Mouse (Mus musculus) embryo, embryonic 9.5 days (tissue): ENCODE measurements around the gene Gm20716.
"Not testable (repeated sequence)": the region's sequence is repeated elsewhere in the genome, so short reads cannot be mapped to it uniquely, and the experiment has no call there.

ENCODE experiments used
- DNase-seq: peaks from one replicate; pipeline ENCODE4 v3.0.0-alpha.2; 2017; ENCODE audit errors: extremely low spot score

The Gm20716 gene

DNA sequence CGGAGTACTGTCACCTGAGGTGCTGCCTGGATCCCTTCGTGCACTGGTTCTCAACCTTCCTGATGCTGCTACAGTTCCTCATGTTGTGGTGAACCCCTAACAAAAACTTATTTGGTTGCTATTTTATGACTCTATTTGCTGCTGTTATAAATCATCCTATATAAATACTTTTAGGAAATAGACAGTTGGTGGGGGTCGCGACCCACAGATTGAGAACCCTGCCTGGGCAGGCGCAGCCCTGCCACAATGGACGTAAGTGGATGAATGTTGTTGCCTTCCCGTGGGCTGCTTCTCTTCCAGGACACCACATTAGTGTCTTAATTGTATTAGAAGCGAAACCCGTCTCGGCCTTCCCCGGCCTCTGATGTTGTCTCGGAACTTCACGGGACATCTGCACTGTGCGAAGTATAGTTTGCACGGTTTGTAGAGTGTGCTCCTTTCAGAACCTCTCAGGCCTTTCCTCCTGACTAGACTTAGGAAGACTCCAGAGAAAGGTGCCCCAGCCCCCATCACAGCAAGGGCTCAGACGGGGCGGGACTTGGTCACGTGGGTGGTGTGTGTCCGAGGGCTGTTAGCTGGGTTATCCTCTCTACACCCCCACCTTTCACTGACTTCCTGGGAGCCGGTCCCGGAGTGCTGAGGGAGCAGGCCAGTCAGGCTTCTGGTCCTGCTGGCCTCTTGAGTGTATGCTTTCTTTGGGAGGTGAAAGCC is 63.3 kb downstream of the Gm20716 start:
- DNase-seq: no peak

DNA sequence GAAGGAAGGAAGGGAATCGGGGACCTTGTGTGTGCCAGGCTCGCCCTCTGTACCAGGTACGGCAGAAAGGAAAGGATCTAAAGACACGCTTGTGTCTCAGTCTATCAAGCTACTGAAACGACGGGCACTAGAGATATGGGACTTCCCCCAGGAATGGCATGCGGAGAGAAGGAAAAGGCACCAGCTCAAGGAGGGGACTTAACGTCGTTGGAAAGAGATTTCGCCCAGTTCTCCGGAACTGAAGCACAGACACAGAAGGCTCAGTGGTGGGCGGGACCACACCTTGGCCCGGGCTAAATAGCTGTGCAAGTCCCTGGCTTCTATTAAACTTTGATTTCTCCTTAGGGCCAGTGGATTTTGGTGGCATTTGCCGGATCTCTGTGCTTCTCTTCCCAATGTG is 68.2 kb downstream of the Gm20716 start:
- no peak for DNase-seq

DNA sequence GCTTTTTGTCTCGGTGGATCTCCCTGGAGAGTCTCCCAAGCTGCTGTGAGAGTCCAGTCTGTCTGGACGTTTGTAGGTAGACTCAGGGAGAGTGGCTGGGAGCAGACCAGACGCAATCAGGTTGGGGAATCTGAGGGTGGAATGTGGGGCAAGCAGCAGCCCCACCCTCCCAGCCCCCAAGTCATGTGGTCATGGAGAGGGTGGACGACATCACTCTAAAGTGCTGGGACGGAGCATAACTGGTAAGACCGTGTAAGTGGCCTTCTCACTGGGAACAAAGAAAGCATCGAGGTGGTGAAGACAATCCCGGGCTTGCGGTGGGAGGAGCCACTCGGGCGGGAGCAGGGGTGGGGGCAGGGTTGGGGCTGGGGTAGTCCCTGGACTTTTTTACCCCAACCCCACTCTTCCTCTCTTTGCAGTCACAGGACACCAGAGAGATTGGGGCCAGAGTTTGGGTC is 68.6 kb downstream of the Gm20716 start:
- peak; percentile 51 for DNase-seq

DNA sequence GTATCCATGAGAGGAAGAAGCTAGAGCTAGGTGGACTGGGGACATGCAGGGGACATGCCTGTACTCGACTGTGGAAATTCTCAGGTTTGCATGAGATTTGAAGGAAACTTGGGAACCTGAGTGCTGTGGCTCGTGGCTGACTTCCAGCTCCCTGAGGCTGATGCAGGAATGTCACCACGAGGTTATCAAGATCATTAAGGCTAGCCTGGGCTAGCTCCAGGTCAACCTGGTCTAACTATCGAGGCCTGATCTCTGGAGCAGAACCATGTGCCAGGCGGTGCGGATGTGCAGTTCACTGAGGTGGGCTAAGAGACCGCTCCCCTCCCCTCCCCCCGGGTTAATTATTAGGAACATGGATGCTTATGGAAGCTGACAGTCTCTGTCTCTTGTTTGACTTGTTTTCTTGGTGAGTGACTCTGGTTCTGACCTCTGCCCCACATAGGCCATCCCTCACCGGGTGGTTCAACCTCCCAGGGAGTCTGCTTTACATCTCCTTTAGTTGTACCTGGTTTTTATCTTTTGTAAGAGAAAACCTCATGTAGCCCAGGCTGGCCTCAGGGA is 69.7 kb downstream of the Gm20716 start:
- DNase-seq: no peak

DNA sequence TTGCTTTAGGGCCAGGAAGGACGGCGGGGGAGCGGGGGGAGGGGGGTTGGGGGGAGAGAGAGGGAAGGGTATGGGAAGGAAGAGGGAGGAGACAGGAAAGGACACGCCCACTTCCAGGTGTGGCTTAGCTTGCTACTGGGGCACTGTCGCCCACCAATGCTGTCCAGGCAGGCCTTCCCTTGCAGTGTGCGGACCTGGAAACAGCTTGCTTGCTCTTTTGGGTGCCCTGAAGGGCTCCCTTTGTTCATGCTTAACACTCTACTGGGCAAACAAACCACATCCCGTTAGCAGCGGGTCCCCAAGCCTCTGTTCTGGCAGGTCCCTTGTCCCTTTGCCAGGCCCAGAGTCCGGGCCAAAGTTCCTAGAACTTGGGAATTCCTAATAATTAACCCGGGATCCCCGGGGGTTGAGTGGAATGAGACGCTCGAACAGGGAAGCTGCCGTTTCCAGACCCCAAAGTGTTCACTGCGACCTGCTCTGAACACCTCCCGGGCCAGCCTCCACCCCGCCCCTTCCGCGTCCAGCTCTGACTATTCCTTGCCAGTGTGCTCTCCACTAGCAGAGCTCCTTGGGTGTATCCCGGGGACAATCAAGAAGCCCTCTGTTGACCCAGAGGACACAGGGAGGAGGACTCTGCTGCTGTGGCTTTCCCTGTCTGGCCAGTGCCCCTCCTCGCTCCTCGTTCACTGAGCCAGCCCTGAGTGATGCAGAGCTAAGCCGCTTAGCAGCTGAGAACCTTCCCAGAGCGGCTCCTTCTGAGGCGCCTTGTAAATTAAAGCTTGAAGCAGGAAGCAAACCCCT is 71.1 kb downstream of the Gm20716 start:
- DNase-seq: peak; percentile 65

DNA sequence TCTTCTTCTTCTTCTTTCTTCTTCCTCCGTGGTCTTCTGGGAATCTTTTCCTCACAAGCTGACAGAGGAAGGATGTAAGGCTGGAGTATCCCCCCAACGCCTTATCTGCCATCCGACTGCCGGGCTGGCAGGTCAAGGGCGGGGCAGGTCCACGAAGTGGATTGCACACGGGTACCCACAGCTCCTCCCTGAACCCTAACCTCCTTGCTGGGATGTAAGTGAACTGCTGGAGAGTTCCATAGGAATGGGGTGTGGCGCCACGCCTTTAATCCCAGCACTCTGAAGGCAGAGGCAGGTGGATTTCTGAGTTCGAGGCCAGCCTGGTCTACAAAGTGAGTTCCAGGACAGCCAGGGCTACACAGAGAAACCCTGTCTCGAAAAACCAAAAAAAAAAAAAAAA is 72.2 kb downstream of the Gm20716 start:
- DNase-seq: not testable (repeated sequence)

DNA sequence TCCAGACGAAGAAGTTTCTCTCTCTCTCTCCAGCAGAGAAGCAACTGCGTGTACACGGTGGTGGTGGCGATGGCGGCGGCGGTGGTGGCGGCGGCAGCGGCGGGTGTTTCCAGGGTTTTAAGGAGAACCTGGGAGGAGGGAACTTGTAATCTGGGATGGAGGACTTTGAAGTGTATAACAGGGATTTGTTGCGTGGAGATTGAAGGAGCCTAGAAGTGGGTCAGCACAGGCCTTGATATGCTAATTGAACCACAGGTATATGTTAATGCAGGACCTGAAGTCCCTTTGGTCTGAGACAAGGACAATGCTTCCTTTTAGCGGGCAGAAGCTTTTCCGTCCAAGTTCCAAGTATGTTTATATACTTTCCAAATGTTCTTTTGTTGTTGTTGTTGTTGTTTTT is 73.8 kb downstream of the Gm20716 start:
- no peak for DNase-seq

DNA sequence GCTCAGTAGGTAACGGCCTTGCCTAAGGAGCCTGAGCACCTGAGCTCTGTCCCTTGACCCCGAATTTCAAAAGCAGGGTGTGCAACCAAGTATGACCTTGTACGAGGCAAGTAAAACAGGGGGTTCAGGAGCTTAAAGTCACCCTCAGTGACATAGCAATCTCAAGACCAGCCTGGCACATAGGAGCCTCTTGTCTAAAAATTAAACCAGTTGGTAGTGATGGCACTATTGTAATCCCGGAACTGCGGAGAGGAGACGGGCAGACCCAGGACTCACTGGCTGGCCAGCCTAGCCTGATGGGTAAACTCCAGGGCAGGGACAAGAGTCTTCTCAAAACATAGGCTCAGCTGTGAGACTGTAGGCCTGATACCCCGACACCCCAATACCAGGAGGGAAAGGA is 74.5 kb downstream of the Gm20716 start:
- DNase-seq: no peak

DNA sequence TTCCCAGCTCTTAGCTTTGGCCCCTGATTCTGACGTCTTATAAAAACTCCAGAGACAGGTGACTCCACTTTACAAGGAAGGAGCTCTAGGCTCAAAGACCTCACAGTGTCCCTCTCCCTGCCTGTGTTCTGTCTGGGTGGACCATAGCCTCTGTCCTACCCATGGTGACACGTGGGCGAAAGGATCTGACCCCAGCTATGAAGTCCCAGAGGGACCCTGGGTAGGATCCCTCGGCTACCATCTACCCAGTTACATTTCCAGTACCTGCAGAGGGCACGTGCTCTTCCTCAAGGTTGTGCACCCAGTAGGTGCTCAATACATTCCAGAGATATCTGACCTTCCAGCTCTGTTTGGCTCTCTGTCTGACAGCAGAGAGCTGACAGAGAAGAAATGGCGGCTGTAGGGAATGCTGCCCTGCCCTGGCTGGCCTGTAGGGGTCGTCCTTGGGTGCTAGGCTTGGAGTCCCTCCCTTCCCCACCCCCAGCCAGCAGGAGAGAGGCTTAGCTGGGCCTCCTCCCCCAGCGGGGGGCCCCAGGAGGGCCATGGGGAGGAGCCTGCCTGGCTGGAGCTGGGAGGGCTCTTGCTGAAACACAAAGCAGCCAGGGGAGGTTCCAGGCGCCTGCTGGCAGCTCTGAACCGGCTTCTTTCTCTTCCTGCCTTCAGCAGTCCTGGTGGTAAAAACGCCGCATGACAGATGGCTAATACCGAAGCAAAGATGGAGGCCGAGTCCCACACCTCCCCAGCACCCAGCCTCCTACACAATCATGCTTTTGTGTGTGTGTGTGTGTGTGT is 75.9 kb downstream of the Gm20716 start:
- peak; percentile 97 for DNase-seq

DNA sequence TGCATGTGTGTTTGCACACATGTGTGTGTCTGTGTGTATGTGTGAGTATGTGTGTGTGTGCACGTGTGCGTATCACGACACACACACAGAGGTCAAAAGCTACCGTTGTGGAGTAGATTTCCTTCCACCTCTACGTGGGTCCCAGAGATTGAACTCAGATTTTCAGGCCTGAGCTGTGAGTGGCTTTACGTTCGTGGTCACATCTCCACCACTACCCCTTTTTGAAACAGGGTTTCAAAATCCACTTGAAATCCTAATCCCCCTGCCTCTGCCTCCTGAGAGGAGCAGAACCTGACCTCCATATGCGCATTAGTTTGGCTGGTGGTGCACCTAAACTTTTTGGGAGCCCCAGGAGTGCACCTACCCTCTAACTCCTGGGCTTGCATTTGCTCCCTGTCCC is 80.9 kb downstream of the Gm20716 start:
- DNase-seq: no peak

DNA sequence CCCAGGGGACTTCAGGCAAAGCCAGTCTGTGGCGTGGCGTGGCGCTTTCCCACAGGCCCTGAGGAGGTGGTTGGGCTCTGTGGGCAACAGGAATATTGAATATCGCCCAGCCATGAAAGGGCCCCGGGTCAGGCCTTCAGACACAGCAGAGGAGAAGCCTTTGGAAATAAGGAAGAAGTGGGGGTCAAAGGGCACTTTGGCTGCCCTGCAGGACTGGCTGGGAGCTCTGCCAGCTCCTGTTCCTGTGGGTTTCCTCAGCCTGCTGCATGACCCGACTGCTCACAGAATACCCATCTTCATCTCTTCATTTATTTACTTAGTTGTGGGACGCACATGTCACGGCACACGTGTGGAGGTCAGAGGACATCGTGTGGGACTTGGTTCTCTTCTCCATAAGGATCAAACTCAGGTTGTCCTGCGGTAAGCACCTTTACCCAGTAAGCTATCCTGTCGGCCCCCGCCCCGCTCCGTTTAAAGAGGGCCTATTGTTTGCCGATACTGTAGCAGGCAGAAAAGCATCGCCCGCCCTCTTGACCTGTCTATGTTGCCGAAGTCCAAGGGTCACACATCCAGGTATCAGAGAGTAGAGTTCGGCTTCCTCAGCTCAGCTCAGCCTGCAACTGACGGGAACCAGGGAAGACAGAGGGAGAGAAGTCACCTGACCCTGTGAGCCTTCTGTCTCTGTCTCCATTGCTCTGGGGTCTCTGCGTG is 82.3 kb downstream of the Gm20716 start:
- DNase-seq: no peak

DNA sequence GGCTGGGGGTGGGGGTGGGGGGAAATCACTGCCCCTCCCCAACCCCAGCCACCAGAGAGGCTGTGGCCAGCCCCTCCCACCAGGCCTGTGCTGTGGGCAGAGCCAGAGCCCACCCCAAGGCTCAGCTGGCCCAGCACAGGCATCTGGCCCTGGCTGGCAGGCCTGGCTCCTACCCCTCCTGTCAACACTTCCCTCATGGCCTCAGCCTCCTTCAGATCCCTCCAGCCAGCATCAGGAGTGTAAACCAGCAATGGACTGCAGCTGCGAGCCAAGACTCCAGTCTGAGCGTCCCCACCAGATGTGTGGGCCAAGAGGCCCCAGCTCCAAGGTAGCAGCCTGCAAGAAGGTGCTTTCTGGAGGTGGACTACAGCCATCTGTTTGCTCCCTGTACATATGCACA is 84.7 kb downstream of the Gm20716 start:
- no peak for DNase-seq

DNA sequence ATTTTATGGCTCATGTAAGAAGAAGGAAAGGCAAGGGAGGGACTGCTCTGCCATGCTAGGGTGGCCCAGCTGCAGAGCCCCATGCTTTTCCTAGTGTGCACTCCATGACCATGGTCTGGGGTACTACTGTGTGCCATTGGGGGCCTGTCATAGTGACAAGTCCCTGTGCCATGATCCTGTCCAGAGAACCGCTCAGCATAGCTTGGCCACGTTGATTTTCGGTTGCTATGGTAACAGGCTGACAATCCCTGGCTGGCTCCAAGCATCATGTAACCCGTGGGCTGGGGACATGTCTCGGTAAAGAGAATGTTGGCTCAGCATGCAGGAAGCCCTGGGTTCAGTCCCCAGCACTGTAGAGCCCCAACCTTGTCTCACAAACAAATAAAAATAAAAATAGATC is 86.4 kb downstream of the Gm20716 start:
- DNase-seq: no peak

DNA sequence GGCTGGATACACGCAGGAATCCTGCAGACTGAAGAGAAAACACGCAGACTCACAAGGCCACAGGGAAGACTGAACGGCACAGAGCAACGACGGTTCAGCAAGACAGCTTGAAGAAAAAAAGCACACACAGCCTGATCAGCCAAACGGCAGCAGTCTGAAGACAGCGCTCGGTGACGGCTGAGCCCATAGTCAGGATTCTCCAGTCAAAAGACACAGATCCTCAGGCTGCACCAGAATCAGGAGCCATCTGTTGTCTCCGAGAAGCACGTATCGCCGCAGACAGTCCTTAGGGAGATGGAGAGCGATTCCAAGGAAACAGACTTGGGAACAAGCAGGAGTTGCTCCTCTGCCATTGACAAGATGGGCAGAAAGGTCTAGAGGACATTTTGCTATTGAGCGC is 93.0 kb downstream of the Gm20716 start:
- DNase-seq: no peak
